Mouse (Mus musculus): Measurements from ENCODE around the gene Tacr2.

DNA sequence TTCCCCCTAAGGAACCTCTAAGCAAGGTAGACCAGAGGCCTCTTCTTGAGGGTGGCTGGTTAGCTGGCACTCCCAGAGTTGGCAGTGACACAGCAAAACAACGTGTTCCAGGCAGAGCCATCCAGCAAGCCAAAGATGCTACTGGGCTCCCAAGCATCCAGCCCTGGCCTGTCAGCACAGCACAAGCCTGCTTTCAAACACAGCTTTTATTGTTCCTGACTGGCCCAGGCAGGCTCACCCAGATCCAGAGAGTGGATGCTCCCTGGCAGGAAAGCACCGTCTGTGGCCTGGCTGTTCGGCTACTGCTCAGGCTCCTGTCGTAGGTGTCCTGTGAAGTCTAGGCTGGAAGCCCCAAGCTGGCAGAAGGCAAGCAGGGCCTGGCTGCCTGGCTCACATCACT, 41.9 kb downstream of the Tacr2 start:
- no peak for TF ChIP-seq CTCF (IDR thresholded peaks at IDR 0.05; ENCODE audit: low read depth, low read length)
- TF ChIP-seq TAL1 (conservative IDR thresholded peaks at IDR 0.05; ENCODE audit: low read depth, low read length) = no peak
- TF ChIP-seq GATA1 (IDR thresholded peaks at IDR 0.05; ENCODE audit: borderline replicate concordance, low read length) = no peak
- no peak for TF ChIP-seq GATA2 (IDR thresholded peaks at IDR 0.05; ENCODE audit: borderline replicate concordance, low read depth, low read length)
